Mouse (Mus musculus) megakaryocyte-erythroid progenitor cell, adult 5-6 weeks (primary cell): ENCODE measurements around the gene Rbks. TPM values are rescaled to one million over a fixed set of nuclear protein-coding genes. Genes with fewer than 3 reads are reported as not detected.
A peak's percentile ranks its signal among the peaks of the same experiment; 100 is the strongest.
"Not testable (repeated sequence)": the region's sequence is repeated elsewhere in the genome, so short reads cannot be mapped to it uniquely, and the experiment has no call there.

Experiments
- ATAC-seq: replicated peaks from 2 replicates; pipeline ENCODE4 v1.8.0; 2016; ENCODE audit warnings: mild to moderate bottlenecking, inconsistent platforms; ENCODE audit not compliant: severe bottlenecking, poor library complexity, low FRiP score, low TSS enrichment
- total RNA-seq, 2 experiments: library from RNA; stranded (forward) in 1 of 2; stranded (reverse) in 1 of 2; fragments of 200-1000, 215-1000 nt in 1 of 2; fragments of >200 nt in 1 of 2; fragmentation: Nextera tagmentation in 1 of 2; gene quantifications; 2 replicates each; pipeline ENCODE4 v1.2.3; 2014 to 2017

Rbks gene
- total RNA-seq, 2 experiments from 2014 or later = 29.3 to 33.7 TPM

- ATAC-seq = not testable (repeated sequence)
These were observed 66.3 kb downstream of the Rbks start for GRCm38 (mm10) chr5:31631169-31631568.

DNA sequence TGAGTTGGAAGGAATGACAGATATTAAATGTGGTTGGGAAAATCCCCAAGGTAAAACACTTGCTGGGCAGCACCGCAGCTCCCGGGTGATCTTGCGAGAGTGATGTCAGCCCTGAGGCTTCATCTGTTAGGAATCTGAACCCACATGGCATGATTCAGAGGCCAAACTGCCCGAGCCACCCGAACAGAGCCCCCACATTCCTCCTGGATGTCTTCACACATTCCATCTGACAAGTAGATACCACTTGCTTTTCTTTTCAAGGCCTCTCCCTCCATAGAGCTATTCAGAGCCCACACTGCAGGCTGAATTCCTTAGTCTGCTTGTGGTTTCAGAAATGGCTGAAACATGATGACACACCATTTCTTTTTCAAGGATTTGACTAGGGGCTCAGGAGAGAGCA is 67.4 kb downstream of the Rbks start:
- no peak for ATAC-seq

DNA sequence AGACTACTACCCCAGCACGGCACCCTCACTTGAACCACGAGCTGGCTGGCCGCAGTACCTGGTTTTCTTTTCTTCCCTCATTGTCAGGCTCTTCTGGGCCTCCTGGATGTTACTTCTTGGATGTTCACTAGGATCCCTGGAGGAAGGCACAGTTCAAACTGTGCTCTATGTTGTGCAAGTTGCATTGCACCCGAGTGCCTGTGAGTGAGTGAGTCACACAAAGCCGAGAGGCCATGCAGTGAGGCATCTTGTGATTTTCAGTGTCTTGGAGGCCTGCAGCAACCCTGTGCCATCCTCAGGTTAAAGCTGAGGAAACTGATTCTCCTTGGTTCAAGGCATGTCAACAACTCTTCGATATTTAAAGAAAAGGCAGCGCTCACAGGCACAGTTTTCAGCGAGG is 68.9 kb downstream of the Rbks start:
- no peak for ATAC-seq

GRCm38 (mm10) chr5:31627562-31628526 is 69.6 kb downstream of the Rbks start:
- ATAC-seq = no peak

GRCm38 (mm10) chr5:31627117-31627516 is 70.3 kb downstream of the Rbks start:
- no peak for ATAC-seq

- no peak for ATAC-seq
These were observed 77.1 kb downstream of the Rbks start for GRCm38 (mm10) chr5:31620326-31620725.

DNA sequence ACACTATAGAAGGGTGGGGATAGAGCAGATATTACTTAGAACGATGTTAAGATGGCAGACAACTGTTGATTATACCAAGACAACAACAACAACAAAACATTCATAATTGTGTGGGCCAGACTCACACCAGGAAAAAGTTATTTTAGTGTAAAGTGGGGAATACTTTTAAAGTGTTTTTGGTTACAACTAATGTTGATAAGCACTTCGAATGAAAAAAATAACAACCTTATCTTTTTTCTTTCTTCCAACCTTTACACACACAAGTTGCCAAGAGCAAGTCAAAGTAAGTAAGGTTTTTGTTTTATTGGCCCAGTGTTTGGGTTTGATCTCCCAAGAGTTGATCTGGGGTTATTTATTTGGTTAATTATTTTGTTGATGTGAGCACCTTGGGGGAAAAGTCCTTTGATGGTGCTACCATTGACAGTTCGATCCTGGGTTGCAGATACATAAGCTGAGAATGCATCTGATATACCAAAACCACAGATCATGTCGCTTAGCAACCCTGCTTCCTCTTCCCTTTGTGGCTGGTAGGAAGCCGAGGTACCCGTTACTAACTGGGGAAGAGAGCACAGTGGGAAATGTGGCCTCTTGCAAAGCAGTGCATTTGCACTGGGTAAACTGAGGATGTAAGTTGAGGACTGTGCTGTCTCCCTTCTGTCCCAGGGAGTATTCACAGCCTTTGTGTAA is 82.9 kb downstream of the Rbks start:
- ATAC-seq = peak; percentile 21; the same call in 1 of the 2 replicates

GRCm38 (mm10) chr5:31613852-31614286 is 83.6 kb downstream of the Rbks start:
- ATAC-seq = peak; percentile 90

GRCm38 (mm10) chr5:31611186-31611585 is 86.2 kb downstream of the Rbks start:
- ATAC-seq = no peak

- no peak for ATAC-seq
These were observed 86.9 kb downstream of the Rbks start for GRCm38 (mm10) chr5:31610376-31611086.

- ATAC-seq = no peak
These were observed 91.3 kb downstream of the Rbks start for GRCm38 (mm10) chr5:31606151-31606550.

DNA sequence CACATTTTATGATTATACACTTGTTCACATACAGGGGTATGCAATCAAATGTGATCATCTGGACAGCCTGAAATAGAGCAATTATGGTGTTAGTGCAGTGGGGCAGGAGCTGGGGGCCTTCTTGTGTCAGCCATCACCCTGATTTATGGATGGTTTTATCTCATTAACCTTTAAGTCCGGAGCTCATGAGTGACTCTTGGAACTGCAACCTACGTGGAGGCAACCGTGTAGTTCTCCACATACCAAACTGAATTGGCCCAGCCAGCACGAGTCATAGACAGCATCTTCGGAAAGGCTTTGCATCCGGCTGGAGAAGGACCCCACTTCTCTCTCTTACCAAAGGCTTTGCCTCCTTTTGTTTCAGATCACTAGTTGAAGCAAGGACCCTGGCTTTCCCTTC is 93.7 kb downstream of the Rbks start:
- no peak for ATAC-seq

DNA sequence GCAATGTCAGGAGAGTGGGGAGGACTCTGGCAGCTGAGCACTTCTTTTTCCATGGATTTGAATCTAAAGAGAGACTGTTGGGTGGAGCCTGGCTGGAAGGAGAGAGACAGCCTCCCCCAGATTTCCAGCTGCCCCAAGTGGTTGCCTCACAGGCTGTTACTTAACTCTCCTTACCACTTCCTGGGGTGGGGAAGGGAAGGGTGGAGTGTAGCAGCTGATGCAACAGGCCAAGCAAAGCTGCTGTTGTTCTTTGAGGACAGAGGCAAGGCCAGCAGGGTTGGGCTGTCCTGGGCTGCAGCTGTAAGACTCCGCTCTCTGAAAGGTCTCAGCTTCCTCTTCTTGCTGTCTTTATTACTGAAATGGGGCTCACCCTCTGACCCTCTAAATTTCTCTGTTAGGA is 95.0 kb downstream of the Rbks start:
- 0 out of 2 replicates have a peak, but pooled peaks have one; percentile 26 for ATAC-seq

- peak; percentile 34 for ATAC-seq
These were observed 96.2 kb downstream of the Rbks start for GRCm38 (mm10) chr5:31601162-31601722.

GRCm38 (mm10) chr5:31599161-31599560 is 98.3 kb downstream of the Rbks start:
- peak; percentile 39; the same call in 1 of the 2 replicates for ATAC-seq

DNA sequence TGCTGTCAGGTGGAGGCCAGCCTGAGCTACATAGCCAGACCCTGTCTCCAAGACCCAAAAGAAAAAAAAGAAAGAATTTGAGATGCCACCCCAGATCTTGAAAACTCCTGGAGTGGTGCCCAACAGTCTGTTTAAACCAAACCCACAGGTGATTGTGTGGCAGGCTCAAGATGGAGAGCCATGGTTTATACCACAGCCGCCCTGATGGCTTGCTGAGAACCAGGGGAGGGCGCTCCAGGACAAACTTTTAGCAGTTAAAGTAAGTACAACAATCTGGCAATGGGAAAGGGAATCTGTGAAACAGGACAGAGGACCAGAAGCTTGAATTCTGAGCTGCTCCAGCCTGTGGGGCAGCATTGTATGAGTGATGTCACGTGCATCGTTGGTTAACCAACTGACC is 98.8 kb downstream of the Rbks start:
- ATAC-seq = peak; percentile 38; the same call in 1 of the 2 replicates

- ATAC-seq = no peak
These were observed 99.3 kb downstream of the Rbks start for GRCm38 (mm10) chr5:31598121-31598520.

DNA sequence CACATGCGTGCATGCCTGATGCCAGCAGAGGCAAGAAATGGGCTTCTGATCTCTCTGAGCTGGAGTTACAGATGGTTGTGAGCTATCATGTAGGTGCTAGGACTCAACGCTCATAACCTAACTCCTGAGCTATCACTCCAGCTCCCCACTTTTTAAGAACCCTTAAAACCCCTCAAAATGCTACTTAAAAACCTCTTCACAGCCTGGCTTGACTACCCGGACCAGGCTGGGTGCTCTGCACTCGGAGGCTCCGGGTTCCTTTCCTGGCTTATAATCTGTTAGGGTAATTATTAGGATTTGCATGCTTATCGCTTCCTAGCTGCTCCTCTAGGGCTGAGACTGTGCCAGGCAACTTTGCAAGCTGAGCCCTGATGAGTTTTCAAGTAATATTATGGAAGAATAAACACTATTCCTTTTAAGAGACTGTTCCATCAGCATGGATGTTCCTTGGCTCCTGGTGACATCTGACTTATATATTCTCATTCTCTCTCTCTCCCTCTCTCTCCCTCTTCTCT is 99.9 kb downstream of the Rbks start:
- ATAC-seq = no peak
